Mouse (Mus musculus) heart, adult 2 months (tissue): Measurements from ENCODE around the gene Mob3b.

Source experiments
- CTCF ChIP-seq: fragments of 200-600 bp; IDR thresholded peaks from 2 replicates; pipeline ENCODE4 v1.8.1; 2022; ENCODE audit warnings: antibody characterized with exemption, mild to moderate bottlenecking, moderate library complexity
- EP300 ChIP-seq: fragments of 200-500 bp; IDR thresholded peaks from 2 replicates; pipeline ENCODE4 v1.6.1; 2011; ENCODE audit warnings: low read depth, low read length, control low read depth; ENCODE audit not compliant: insufficient read depth
- POLR2A ChIP-seq: fragments of 200-500 bp; IDR thresholded peaks from 2 replicates; pipeline ENCODE4 v1.6.1; 2011; ENCODE audit warnings: mild to moderate bottlenecking, low read depth, low read length, control low read depth; ENCODE audit not compliant: insufficient read depth

DNA sequence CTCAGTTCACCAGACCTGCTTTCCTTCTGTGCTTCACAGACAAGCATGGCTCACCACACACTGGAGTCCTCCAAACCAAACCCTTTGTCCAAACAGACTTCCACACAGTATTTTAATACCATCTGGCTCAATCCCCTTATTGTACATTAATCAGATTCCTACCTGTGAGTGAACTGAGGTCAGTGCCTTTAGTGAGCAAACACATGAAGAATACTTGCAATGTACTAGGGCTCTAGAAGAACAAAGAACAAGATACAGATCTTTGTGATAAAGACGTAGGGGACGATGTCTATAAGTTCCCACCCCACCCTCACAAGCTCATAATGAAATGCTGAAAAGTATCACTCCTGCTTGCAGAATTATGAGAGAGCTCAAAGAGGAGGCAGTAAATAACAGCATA, 38.4 kb downstream of the Mob3b start:
- TF ChIP-seq POLR2A (no peak), CTCF (no peak), EP300 (no peak)
